Mouse (Mus musculus) ovary, postnatal 14 days (tissue): Measurements from ENCODE around the gene Heg1.

Source experiments
- DNase-seq: peaks from one replicate; pipeline ENCODE4 v3.0.0; 2022; ENCODE audit warnings: low spot score

Heg1 gene

DNA sequence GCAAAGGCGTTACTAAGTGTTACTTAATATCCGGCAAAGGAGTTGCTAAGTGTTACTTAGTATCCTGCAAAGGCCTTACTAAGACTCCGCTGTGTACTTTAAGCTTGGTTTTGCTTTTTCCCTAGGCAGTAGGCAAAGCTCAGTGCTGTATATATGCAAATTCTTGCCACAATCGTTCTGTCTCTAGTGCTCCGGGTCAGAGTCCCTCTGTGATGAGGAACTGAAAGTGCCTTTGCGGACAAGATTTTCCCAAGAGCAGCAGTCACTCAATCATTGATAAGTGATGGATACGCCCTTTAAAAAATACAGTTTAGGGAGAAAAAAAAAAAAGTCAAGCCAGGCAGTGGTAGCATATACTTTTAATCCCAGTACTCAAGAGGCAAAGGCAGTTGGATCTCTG is 61.3 kb downstream of the Heg1 start:
- DNase-seq = no peak

DNA sequence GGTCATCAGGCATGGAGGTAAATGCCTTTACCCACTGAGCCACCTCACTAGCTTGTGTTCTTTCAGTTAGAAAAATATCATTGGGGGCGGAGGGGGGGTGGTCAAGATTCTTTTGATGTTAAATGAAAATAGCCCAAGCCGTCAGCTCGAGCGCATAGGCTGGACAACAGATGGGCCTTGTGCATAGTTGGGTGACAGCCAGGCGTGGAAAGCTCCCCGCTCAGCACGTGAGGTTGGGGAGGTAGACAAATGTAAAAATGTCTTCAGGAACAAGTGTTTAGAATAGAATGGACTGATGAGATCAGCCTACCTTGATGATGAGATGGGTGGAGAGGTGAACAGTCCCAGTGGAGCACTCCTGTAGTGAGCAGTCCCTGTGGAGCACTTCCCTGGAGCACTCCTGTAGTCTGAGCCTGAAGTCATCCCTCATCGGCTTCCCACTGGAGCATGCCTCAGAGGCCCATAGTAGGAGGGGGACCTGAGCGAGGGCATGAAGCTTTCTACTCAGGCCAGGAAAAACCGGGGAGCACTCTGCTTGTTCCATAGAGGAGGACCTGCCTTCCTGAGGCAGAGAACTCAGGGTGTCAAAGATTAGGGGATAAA is 62.0 kb downstream of the Heg1 start:
- DNase-seq = no peak

DNA sequence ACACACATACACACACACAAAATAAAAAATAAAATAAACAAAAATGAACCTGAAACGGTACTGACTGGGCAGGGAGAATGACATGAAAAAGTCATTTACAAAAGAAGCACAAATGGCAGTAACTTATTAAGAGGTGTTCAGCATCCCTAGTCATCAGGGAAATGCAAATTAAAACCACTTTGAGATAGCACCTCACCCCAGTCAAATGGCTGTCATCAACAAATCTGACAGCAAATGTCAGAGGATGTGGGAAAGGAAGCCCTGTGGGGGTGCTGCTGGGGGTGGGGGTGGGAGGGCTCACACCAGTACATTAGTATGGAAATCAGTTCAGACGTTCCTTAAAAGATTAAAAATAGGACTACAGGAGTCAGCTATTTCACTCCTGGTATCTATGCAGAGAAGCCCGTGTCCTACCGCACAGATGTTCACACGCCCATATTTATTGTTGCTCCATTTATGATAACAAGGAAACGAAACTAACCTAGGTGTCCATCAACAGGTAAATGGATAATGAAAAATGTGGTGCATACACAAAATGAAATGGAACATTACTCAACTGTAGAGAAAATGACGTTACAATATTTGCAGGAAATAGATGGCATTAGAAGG is 63.3 kb downstream of the Heg1 start:
- DNase-seq = no peak

DNA sequence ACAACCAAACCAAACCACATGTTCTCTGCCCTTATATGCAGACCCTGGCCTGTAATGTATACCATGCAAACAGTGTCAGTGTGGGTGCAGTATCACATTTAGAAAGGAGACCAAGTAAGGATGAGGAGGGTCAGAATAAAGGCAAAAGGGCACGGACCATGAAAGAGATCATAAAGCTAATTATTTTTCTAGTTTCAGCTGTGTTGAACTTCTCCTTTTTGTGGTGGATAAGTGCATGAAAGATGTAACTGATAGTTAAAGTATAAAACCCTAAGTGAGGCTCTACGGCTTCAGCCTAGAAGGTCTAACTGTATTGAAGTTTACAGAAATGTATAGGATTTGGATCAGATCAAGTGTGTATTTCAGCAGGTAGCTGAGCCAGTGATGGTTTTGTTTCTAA is 63.8 kb downstream of the Heg1 start:
- DNase-seq = no peak

DNA sequence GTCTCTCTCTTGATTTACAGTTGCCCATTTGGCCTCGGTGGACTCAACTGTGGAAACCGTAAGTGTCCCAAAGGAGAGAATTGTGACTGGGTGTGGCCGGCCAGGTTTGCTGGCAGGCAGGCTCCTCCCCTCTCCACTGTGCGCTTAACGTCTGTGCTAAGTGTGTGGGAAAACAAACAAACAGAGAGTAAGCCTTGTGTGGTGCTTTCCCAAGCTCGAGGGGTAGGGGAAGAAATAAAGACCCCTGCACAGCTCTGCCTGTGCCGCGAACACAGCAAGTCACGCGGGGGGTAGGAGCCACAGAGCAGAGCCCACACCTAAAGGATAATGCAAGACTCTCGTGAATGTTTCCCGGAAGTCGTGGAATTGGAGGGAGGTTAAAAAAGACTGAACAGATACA is 67.0 kb downstream of the Heg1 start:
- no peak for DNase-seq

DNA sequence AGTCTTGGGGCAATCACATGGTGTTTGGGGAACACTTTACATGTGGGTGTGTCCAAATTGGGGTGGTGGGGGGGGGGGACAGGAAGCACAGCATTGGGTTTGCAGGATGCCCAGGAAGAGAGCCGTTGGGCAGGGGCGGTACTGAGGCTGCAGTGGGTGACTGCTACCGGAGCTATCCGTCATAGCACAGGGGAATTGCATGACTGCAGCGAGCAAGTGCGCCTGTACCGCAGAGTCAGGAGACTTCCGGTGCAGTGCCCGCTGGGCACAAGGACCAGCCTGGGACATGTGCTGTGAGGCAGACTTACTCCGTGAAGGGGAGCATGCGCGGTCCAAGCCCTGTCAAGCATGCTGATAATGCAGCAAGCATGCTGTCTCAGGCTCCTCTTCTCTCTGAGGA is 67.4 kb downstream of the Heg1 start:
- no peak for DNase-seq

DNA sequence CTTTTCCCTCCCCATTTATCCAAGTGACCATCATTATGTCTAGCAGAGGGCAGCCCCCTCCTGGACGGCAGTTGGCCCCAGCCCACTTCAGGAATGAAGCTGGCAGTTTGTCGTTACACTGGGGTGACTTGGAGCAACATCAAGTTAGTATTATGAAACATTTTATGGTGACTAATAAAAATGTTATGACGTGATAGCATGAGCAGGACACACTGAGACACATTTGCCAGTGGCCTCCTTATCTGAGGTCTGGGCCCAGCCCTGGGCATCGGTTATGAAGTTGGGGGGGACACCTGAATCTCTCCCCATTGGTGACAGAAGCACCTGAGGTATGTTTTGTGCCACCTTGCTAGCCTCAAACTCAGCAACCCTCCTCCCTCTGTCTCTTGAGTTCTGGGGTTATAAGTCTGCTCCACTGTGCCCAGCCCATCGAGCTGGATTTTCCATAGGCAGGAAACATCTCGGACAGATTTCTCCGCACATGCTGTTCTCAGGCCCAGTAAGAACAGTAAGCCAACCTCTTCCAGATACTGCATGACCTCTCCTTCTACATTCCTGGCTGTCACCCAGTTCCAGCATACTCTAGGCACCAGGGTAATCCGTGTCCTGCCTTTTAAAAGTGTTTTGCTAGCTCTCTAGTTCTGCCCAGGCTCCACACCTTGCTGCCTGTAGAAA is 68.9 kb downstream of the Heg1 start:
- DNase-seq = no peak

DNA sequence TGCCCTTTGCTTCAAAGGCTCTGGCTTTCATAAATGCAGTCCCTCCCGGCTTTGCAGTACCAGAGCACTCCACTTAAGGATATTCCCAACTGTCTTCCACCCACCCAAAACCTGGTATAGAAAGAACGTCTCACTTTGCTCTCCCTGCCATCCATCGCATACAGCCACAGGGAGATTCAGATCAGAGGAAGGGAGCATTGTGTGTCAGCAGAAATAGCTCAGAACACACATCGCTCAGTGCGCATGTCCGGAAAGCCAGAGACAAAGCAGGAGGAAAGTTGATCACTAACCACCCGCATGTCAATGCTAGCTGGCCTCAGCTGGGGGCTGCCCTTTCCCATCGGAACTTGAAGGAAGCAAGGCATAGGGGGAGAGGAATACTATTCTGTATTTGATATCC is 71.1 kb downstream of the Heg1 start:
- no peak for DNase-seq

DNA sequence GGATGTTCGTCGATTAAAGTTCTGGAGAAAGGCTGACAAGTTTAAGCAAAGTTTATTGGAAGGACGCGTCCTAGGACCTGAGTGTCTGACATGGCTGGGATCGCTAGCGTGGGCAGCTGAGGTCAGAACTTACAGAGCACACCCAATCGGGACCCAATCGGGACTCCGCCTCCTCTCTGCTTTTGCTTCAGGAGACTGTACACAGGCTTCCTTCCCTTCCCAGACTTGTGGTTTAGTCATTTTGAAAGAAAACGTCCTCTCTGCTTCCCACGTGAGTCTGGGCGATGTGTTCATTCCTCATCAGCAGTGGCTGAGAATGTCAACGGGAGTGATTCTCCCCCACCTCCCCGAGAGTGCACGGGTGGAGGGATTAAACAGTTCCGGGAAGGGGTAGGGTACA is 71.8 kb downstream of the Heg1 start:
- no peak for DNase-seq

DNA sequence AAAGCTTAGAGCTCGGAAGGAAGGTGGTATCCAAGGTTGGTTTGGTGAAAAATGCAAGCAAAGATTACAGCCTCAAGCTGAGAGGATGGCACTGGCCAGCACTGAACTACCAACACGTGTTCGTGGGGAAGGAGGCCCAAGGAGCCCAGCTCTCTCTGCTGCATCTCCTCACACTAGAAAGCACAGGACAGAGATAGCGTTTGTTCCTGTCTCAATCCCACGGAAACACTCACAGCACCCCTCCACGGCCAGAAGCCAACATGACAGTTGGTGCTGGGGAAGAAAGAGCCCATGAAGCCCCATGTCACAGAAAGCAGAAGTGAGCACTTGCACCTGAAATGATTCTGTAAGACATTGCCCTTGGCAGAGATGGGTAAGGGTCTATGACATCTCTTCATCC is 72.2 kb downstream of the Heg1 start:
- DNase-seq = no peak

DNA sequence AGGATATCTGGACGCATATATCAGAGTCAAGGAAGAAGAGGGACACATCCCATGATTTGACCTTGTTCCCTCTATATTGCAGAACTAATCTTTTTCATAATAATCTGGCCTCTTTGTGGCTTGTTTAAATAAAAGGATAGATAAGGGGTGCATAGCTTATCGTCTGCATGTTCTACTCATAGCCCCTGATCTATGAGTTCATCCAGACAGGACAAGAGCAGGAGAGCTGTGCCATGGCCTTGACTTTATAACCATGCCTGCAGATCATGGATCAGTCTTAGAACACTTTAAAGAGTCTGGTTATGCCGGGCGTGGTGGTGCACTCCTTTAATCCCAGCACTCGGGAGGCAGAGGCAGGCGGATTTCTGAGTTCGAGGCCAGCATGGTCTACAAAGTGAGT is 75.0 kb downstream of the Heg1 start:
- DNase-seq = no peak

DNA sequence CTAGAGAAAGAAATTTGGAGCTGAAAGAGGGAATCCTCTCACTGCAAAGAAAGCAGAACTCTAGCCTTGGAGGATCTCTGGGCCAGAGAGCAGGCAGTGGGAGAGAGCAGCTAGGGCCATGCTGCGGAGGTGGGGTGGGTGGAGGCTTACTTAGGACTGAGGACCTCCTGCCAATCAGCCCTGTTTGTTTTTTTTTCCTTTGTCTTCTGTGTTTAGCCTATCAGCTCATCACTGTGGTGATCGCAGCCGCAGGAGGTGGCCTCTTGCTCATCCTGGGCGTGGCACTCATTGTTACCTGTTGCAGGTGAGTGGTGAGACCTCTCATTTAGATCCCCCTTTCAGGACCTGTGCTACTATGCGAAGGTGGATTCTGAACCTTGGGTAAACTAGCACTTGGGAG is 76.4 kb downstream of the Heg1 start:
- no peak for DNase-seq

DNA sequence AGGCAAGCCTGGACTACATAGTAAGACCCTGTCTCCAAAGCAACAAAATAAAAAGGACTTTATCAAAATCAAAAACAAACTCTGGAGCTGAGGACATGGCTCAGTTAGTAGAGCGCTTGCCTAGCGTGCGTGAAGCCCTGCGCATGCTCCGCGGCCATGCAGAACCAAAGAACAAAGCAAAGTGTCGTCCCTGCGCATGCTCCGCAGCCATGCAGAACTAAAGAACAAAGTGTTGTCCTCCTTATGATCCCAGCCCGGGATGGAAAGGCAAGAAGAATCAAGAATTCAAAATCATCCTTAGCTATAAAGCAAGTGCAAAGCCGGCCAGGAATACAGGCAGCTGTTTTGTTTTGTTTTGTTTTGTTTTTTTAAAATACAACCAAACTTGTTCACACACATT is 76.8 kb downstream of the Heg1 start:
- DNase-seq = no peak

DNA sequence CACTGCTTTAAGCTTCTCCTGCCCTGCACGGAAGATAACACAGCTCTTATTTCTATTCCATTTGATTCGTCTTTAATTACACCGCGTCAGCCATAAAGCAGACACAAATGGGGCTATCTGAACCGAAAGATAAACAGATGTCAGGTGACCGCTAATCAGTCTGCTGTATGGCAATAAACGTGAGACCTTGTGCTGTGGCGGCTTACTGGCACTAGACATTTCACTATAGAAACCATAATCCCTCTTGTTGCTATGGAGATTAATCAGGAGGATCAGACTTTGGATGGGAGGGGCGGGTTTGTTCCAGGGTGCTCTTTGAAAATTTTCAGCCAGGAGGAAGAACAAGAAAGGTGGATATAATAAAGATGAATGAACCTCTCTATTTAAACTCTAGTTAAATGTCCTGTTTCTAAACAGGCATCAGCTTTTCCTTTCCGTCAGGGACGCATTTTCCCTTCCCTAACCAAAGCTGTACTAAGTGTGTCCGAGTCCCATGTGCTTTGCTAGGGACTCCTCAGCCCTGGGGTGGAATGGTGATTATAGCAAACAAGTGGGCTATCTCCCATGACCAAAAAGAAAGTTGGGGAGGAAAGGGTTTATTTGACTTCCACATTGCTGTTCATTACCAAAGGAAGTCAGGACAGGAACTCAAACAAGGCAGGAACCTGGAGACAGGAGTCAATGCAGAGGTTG is 80.5 kb downstream of the Heg1 start:
- no peak for DNase-seq

DNA sequence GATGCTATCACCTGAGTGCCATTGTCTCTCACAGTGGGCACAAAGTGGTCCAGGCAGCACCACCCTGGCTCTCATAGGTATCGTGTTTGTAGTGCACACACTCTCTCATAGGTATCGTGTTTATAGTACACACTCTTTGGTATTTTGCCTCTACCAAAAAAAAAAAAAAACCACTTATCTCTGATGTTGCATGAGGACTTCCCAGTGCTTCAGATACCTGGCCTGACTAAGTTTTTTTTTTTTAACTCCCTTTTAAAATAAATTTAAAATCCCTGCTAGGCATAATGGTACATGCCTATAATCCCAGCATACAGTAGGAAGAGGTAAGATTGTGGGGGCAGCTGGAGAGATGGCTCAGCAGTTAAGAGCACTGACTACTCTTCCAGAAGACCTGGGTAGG is 81.3 kb downstream of the Heg1 start:
- no peak for DNase-seq

DNA sequence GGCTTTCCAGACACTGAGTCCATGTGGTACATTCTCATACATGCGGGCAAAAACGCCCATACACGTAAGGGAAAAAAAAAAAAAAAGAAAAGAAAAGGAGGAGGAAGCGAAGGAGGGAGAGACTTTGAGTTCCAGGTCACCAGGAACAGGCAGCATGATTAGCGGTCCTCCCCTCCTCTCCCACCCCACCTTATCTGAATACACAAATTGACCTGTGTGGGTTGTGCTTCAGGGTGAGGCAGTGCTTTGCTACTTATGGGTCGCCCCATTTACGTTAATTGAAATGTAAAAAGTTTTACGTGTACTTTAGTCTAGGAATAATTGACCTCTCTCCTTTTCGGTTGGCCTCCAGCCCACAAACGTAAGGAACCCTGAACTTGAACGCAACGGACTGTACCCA is 82.1 kb downstream of the Heg1 start:
- DNase-seq = no peak

DNA sequence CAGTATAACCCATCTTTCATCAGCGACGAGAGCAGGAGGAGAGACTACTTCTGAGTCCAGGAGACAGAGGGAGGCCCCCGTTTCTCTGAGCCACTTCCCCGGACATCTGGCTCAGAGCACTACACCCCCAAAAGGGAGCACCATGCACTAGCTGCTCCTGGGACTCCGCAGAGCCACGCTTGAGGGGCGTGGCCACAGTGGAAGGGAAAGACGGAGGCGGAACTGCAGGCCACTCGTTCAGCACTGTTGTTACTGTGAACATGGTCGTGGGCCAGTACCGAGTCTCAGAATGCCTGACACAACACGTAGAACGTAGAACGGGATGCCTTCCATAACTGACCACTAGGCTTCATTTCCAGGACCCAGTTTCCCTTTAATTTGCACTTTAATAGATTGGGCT is 82.6 kb downstream of the Heg1 start:
- no peak for DNase-seq

DNA sequence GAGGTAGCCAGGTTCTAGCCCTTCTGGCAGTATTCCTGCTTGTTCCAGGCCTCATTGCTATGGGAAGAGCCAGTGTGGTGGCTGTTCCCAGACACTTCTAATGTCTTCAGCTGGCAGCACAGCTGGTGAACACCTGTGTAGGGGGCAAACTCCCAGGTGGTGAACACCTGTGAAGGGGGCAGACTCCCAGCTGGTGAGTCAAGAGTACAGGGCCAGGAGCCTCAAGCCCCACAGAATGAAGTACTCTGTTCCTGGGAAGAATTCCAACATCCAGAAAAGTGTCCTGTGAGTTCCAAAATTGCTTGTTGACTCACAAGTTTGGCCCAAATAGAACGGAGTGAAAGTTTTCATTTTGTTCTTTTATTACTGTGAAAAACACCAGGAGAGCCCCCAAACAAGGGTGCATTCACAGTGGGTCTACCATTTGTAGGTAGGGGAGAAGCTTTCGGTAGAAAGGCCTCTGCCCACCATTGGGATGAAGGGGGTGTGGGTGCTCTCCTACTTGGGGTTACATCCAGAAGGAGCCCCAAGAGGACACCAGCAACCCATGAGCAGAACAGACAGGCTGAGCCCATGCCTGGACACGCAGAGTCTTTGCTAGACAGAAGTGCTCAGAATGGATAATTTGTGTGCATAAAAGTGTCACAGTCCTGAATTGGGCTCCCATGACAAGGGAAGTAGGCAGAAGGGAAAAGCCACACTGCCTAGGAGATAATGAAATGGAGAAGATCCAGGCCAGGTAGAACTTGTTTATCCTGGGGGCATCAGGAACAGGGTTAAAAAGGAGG is 84.5 kb downstream of the Heg1 start:
- DNase-seq = no peak

DNA sequence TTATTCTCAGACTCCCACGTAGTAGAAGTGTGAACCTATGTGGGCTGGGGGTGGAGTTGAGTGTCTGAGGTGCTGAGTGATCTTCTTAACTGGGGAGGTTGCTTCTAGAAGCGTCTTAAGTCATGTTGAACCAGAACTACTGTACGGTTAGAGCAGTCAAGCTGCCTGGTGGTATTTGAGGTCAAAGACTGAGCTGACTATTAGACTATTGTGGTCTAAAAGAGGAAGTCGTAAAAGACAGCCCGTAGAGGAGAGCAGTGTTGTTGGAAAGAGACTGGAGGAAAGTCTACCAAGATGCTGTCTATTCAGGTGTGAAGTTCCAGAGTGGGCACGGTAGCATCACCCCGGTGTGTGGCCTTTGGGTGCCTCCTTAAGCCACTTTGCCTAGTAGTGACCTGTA is 85.7 kb downstream of the Heg1 start:
- no peak for DNase-seq

DNA sequence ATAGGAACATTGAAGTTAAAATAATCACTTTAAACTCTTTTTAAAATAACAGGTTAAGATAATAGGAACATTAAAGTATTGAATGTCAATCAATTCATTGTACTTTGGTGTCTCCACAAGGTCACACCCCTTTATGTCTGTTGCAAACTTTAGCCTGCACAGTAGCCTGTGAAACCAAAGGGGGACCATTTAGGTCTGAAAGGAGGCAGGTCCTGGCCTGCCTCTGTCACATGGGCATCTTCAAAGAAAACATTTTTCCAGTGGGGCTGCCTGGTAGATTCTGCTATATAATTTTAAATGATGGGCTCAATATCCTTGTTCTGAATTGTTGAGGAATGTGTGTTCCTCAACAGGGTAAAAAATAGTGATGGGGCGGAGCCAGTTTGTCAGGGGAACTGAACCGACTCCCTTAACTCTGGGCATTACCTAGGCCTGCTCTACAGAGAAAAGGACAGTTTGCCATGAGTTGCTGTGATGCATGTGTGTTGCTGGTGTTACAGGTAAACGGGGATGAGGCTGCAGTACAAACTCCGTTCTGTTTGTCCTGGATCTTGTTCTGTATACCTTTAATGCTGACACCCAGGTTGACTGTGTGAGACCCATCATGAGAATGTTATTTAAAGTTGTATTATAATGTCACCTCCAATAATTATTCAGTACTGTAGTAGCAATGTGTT is 86.7 kb downstream of the Heg1 start:
- no peak for DNase-seq

DNA sequence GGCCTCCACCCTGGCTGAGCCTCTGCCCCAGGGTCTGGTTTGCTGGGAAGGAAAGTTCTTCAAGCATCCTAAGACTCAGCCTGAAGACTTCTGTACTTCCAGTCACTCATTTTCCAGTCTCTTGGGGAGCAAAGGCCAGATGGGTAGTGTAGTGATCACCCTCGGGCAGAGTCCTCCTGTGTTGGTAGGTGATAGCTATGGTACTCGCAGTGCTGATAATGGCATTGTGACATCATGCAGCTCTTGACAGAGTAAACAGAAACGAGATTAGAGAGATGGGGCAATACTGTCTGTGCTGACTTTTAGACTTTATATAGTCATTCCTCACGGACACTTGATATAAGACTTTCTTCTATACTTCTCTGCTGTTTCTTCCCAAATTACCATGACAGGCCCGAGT is 88.6 kb downstream of the Heg1 start:
- DNase-seq = no peak

DNA sequence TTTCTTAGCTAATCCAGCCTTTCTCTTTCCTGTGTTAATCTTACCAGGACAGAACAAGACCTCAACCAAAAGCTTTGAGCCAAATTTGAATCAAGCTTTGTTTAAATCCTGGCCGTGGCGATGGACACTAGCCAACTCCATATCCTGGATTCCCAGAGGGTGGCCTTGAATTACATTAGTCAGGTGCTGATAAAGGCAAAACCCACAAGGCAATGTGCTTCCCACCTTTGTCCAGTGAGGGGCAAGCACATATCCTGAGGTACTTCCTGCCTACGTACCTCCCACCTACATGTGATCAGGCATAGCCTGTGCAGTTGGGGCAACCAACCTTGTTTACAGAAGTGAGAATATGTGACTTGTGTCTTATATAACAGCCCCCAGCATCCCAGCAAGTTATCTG is 90.8 kb downstream of the Heg1 start:
- DNase-seq = no peak
